Mouse (Mus musculus): ENCODE results near the gene Gm10570.
A peak's percentile ranks its signal among the peaks of the same experiment; 100 is the strongest.

Gene Gm10570

GRCm38 (mm10) chr4:130304746-130305145 is 3.7 kb downstream of the Gm10570 start:
- no peak for DNase-seq

- DNase-seq, result no peak
These were observed 6.1 kb downstream of the Gm10570 start for GRCm38 (mm10) chr4:130302285-130302870.

- DNase-seq, result no peak
These were observed 8.8 kb downstream of the Gm10570 start for GRCm38 (mm10) chr4:130299629-130300018.

- DNase-seq, result no peak
These were observed 9.4 kb downstream of the Gm10570 start for GRCm38 (mm10) chr4:130298877-130299628.

GRCm38 (mm10) chr4:130297123-130297529 is 11.3 kb downstream of the Gm10570 start:
- no peak for DNase-seq

GRCm38 (mm10) chr4:130296243-130296965 is 12.1 kb downstream of the Gm10570 start:
- no peak for DNase-seq

GRCm38 (mm10) chr4:130295047-130295745 is 13.3 kb downstream of the Gm10570 start:
- DNase-seq, result no peak

- DNase-seq, result no peak
These were observed 14.0 kb downstream of the Gm10570 start for GRCm38 (mm10) chr4:130294513-130294912.

GRCm38 (mm10) chr4:130292271-130292670 is 16.2 kb downstream of the Gm10570 start:
- peak; percentile 41 to 63 for DNase-seq

GRCm38 (mm10) chr4:130289824-130290223 is 18.6 kb downstream of the Gm10570 start:
- no peak for DNase-seq

GRCm38 (mm10) chr4:130286531-130286930 is 21.9 kb downstream of the Gm10570 start:
- no peak for DNase-seq

GRCm38 (mm10) chr4:130283826-130284225 is 24.6 kb downstream of the Gm10570 start:
- DNase-seq, result no peak

- no peak for DNase-seq
These were observed 25.6 kb downstream of the Gm10570 start for GRCm38 (mm10) chr4:130282856-130283255.

- no peak for DNase-seq
These were observed 29.4 kb downstream of the Gm10570 start, which contains the start of gene Serinc2 for GRCm38 (mm10) chr4:130279105-130279504. Gene Serinc2 (minus strand): TSS chr4:130279205.

GRCm38 (mm10) chr4:130276573-130277176 is 31.8 kb downstream of the Gm10570 start:
- DNase-seq, result no peak

- no peak for DNase-seq
These were observed 32.7 kb downstream of the Gm10570 start for GRCm38 (mm10) chr4:130275823-130276105.

GRCm38 (mm10) chr4:130275016-130275822 is 33.3 kb downstream of the Gm10570 start:
- no peak for DNase-seq

GRCm38 (mm10) chr4:130274346-130275015 is 34.0 kb downstream of the Gm10570 start:
- DNase-seq, result no peak

GRCm38 (mm10) chr4:130273698-130274345 is 34.7 kb downstream of the Gm10570 start:
- DNase-seq, result no peak

GRCm38 (mm10) chr4:130270611-130271347 is 37.7 kb downstream of the Gm10570 start:
- DNase-seq, result no peak
